Mouse (Mus musculus) heart, postnatal 0 days (tissue): Measurements from ENCODE around the gene Hist1h3e. TPM values are rescaled to one million over a fixed set of nuclear protein-coding genes. Genes with fewer than 3 reads are reported as not detected.
"Not testable (repeated sequence)": the region's sequence is repeated elsewhere in the genome, so short reads cannot be mapped to it uniquely, and the experiment has no call there.

Experiments
- ATAC-seq: fragments of 200-750 bp; cut with Nextera tagmentation; 2 replicates; pipeline ENCODE4 v1.8.0; 2017; ENCODE audit warnings: low read depth, moderate number of reproducible peaks, moderate library complexity; ENCODE audit not compliant: insufficient read depth
- DNase-seq: peaks from one replicate; pipeline ENCODE4 v3.0.0-alpha.2; 2016; ENCODE audit warnings: low spot score
- H3K27ac ChIP-seq: fragments of 300-500 bp; sonication (generic); 2 replicates; pipeline ENCODE4 v1.5.1; 2014; ENCODE audit warnings: low read depth, mild to moderate bottlenecking
- H3K27me3 ChIP-seq: fragments of 300-500 bp; sonication (generic); 2 replicates; pipeline ENCODE4 v1.6.1; 2014; ENCODE audit warnings: low read length, mixed read lengths; ENCODE audit not compliant: control insufficient read depth, insufficient read depth
- H3K36me3 ChIP-seq: fragments of 300-500 bp; sonication (generic); replicated peaks from 2 replicates; pipeline ENCODE4 v1.6.1; 2014; ENCODE audit warnings: low read length, mixed read lengths; ENCODE audit not compliant: control insufficient read depth, insufficient read depth
- H3K4me1 ChIP-seq: fragments of 300-500 bp; sonication (generic); 2 replicates; pipeline ENCODE4 v1.6.1; 2014; ENCODE audit warnings: antibody characterized with exemption; ENCODE audit not compliant: control insufficient read depth, insufficient read depth
- H3K4me2 ChIP-seq: fragments of 300-500 bp; sonication (generic); 2 replicates; pipeline ENCODE4 v1.6.1; 2014; ENCODE audit warnings: low read depth, mild to moderate bottlenecking, low read length, moderate library complexity
- H3K4me3 ChIP-seq: fragments of 300-500 bp; sonication (generic); 2 replicates; pipeline ENCODE4 v1.5.1; 2014; ENCODE audit warnings: low read depth, low read length
- H3K9ac ChIP-seq: fragments of 300-500 bp; sonication (generic); replicated peaks from 2 replicates; pipeline ENCODE4 v1.6.1; 2014; ENCODE audit warnings: low read depth, low read length, mixed read lengths
- H3K9me3 ChIP-seq: fragments of 300-500 bp; sonication (generic); replicated peaks from 2 replicates; pipeline ENCODE4 v1.6.1; 2016; ENCODE audit warnings: low read length; ENCODE audit not compliant: control insufficient read depth
- CTCF ChIP-seq: IDR thresholded peaks from 2 replicates; pipeline ENCODE4 v1.5.1; 2016; ENCODE audit warnings: antibody characterized with exemption, control low read depth, low read depth
- EP300 ChIP-seq: IDR thresholded peaks from 2 replicates; pipeline ENCODE4 v1.6.1; 2016; ENCODE audit warnings: antibody characterized with exemption, low read depth
- WGBS: fragments of 180-500 bp; shearing (Covaris S2); extraction: QIAGEN DNeasy Blood & Tissue Kit; methylation state at CpG from one replicate; pipeline ENCODE4 v1.1.7; 2014; 5-methylcytosine and 5-hydroxymethylcytosine counted together
- polyA plus RNA-seq: library from polyadenylated mRNA; unstranded; fragments of >200 nt; fragmentation: Nextera tagmentation; extraction: Ambion mirVana; gene quantifications from 2 replicates; pipeline ENCODE4 v1.2.1, GENCODE M21; 2015
- total RNA-seq: library from RNA; depleted of rRNA; stranded (reverse); fragments of >200 nt; gene quantifications from 2 replicates; pipeline ENCODE4 v1.2.3, GENCODE M21; 2014; ENCODE audit warnings: low replicate concordance; rRNA removed

Gene Hist1h3e
- total RNA-seq (625 and 977 TPM in 2 replicates), polyA plus RNA-seq (0.70 and 0.97 TPM in 2 replicates)

GRCm38 (mm10) chr13:23561883-23562659 lies at the start of gene Hist1h3e:
Hist1h3e (minus strand) TSS chr13:23562369.
- WGBS, result under 1% methylated on average over 36 of the region's 67 CpGs
- ATAC-seq (peak; percentile 89), DNase-seq (peak; percentile 98)
- peak within 1 kb of the TSS; percentile 74 for H3K4me2 ChIP-seq
- H3K9ac ChIP-seq, result peak within 1 kb of the TSS; percentile 59
- H3K27me3 ChIP-seq, H3K36me3 ChIP-seq, H3K4me1 ChIP-seq, H3K9me3 ChIP-seq: not testable (repeated sequence)
- H3K27ac ChIP-seq, result peak within 1 kb of the TSS; percentile 98
- peak within 1 kb of the TSS; percentile 51 for H3K4me3 ChIP-seq

- TF ChIP-seq EP300 (no peak), CTCF (no peak)
- Histone ChIP-seq H3K4me2 (no peak overlapping the region), H3K27ac (no peak overlapping the region), H3K36me3 (no peaks in the 10 kb centered on the region), H3K9me3 (no peaks in the 10 kb centered on the region), H3K4me3 (no peak overlapping the region), H3K27me3 (no peaks in the 10 kb centered on the region), H3K4me1 (no peaks in the 10 kb centered on the region), H3K9ac (no peak overlapping the region)
- ATAC-seq (no peak), DNase-seq (no peak)
- 78% methylated on average over 3 of the region's 3 CpGs for WGBS
These were observed 49.5 kb upstream of the Hist1h3e start for GRCm38 (mm10) chr13:23611638-23612037.

GRCm38 (mm10) chr13:23610393-23610792 lies 48.2 kb upstream of the Hist1h3e start:
- Histone ChIP-seq H3K9ac (no peak overlapping the region), H3K27me3 (no peaks in the 10 kb centered on the region), H3K4me3 (no peak overlapping the region), H3K4me1 (no peaks in the 10 kb centered on the region), H3K36me3 (no peaks in the 10 kb centered on the region), H3K9me3 (no peaks in the 10 kb centered on the region), H3K27ac (no peak overlapping the region), H3K4me2 (no peak overlapping the region)
- TF ChIP-seq EP300 (no peak), CTCF (no peak)
- no peak for ATAC-seq
- DNase-seq, result no peak
- WGBS, result 62% methylated on average over 2 of the region's 2 CpGs

GRCm38 (mm10) chr13:23609844-23610243 lies 47.7 kb upstream of the Hist1h3e start:
- Histone ChIP-seq H3K4me1 (no peaks in the 10 kb centered on the region), H3K27me3 (no peaks in the 10 kb centered on the region), H3K9ac (no peak overlapping the region), H3K4me3 (no peak overlapping the region), H3K4me2 (no peak overlapping the region), H3K36me3 (no peaks in the 10 kb centered on the region), H3K27ac (no peak overlapping the region), H3K9me3 (no peaks in the 10 kb centered on the region)
- TF ChIP-seq EP300 (no peak), CTCF (no peak)
- ATAC-seq (no peak), DNase-seq (no peak)

- DNase-seq, result no peak
- no peak for ATAC-seq
- no peak overlapping the region for H3K9ac ChIP-seq
- no peak overlapping the region for H3K4me2 ChIP-seq
- 55% methylated on average over 4 of the region's 4 CpGs for WGBS
- H3K4me1 ChIP-seq, result no peaks in the 10 kb centered on the region
- TF ChIP-seq CTCF, result no peak
- TF ChIP-seq EP300, result no peak
- H3K9me3 ChIP-seq, result no peaks in the 10 kb centered on the region
- H3K4me3 ChIP-seq, result no peak overlapping the region
- no peaks in the 10 kb centered on the region for H3K27me3 ChIP-seq
- no peaks in the 10 kb centered on the region for H3K36me3 ChIP-seq
- H3K27ac ChIP-seq, result no peak overlapping the region
These were observed 47.0 kb upstream of the Hist1h3e start for GRCm38 (mm10) chr13:23609209-23609608.

- Histone ChIP-seq H3K4me1 (no peaks in the 10 kb centered on the region), H3K4me3 (no peak overlapping the region), H3K27ac (no peak overlapping the region), H3K9ac (no peak overlapping the region), H3K9me3 (no peaks in the 10 kb centered on the region), H3K36me3 (no peaks in the 10 kb centered on the region), H3K27me3 (no peaks in the 10 kb centered on the region), H3K4me2 (no peak overlapping the region)
- ATAC-seq, result no peak
- TF ChIP-seq EP300, result no peak
- no peak for TF ChIP-seq CTCF
- WGBS, result 80% methylated on average over 3 of the region's 3 CpGs
- DNase-seq, result no peak
These were observed 42.9 kb upstream of the Hist1h3e start for GRCm38 (mm10) chr13:23605052-23605451.
